Mouse (Mus musculus) heart, embryonic 11.5 days (tissue): ENCODE measurements at regions not wholly inside any gene's neighbourhood (a gene's known extent, or its start where the extent isn't known, plus 50 kb on each side); places are given as distances from the start of the nearest gene placed in this dataset.

Experiments
- ATAC-seq: fragments of 200-750 bp; cut with Nextera tagmentation; replicated peaks from 2 replicates; pipeline ENCODE4 v1.8.0; 2017; ENCODE audit warnings: moderate library complexity; ENCODE audit not compliant: insufficient number of reproducible peaks, low FRiP score, low TSS enrichment
- H3K27ac ChIP-seq: fragments of 300-500 bp; sonication (generic); 2 replicates; pipeline ENCODE4 v1.5.1; 2014; ENCODE audit warnings: mild to moderate bottlenecking, low read depth, low read length
- H3K27me3 ChIP-seq: fragments of 300-500 bp; sonication (generic); 2 replicates; pipeline ENCODE4 v1.6.1; 2014; ENCODE audit warnings: mild to moderate bottlenecking, low read length, mixed read lengths; ENCODE audit not compliant: control insufficient read depth, insufficient read depth
- H3K36me3 ChIP-seq: fragments of 300-500 bp; sonication (generic); 2 replicates; pipeline ENCODE4 v1.6.1; 2014; ENCODE audit warnings: mild to moderate bottlenecking, low read length, moderate library complexity, mixed read lengths; ENCODE audit not compliant: control insufficient read depth, insufficient read depth
- H3K4me1 ChIP-seq: fragments of 300-500 bp; sonication (generic); 2 replicates; pipeline ENCODE4 v1.6.1; 2014; ENCODE audit warnings: low read length; ENCODE audit not compliant: control insufficient read depth, insufficient read depth
- H3K4me2 ChIP-seq: fragments of 300-500 bp; sonication (generic); 2 replicates; pipeline ENCODE4 v1.6.1; 2014; ENCODE audit warnings: mild to moderate bottlenecking, moderate library complexity
- H3K4me3 ChIP-seq: fragments of 300-500 bp; sonication (generic); 2 replicates; pipeline ENCODE4 v1.5.1; 2014; ENCODE audit warnings: low read depth, low read length
- H3K9ac ChIP-seq: fragments of 300-500 bp; sonication (generic); 2 replicates; pipeline ENCODE4 v1.6.1; 2014; ENCODE audit warnings: mild to moderate bottlenecking, low read depth, low read length, moderate library complexity
- H3K9me3 ChIP-seq: fragments of 300-500 bp; sonication (generic); replicated peaks from 2 replicates; pipeline ENCODE4 v1.6.1; 2016; ENCODE audit warnings: low read length; ENCODE audit not compliant: control insufficient read depth
- WGBS: fragments of 180-500 bp; shearing (Covaris S2); extraction: QIAGEN DNeasy Blood & Tissue Kit; methylation state at CpG from one replicate; pipeline ENCODE4 v1.1.7; 2014; ENCODE audit not compliant: insufficient replicate concordance; 5-methylcytosine and 5-hydroxymethylcytosine counted together

DNA sequence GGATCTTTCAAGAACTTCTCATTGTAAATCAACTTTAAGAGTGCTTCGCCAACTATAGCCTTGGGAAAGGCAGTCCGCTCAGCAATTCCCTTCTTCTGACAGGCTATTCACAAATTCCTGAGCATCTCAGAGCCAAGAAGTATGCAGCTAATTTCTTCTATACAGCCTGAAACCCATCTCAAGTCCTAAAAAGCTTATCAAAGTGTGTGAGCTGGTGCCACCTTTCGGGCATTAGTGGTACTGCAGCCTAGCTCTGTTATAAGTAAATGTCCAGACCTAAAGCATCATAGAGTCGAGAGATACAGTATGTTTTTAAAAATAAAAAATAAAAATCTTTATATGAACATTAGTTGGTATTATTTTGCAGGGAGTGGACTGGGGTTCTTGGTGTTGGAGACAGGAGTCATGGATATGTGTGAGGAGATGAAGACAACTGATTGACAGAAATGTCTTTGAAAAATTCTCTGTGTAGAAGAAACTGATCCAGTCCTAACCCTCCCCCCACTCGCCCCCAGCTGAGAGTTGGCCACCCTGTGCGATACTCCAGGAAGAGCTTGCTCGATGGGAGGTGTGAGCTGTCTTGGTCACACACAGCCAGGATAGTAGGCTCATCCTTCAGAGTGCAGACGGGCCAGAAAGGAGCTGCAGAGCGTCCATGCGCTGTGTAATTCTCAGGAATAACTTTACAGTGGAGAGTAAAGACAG lies 56.4 kb downstream of the Bod1 start:
- Histone ChIP-seq H3K27ac (no peak overlapping the region), H3K4me1 (no peaks in the 10 kb centered on the region), H3K9ac (no peak overlapping the region), H3K27me3 (no peaks in the 10 kb centered on the region), H3K9me3 (no peaks in the 10 kb centered on the region), H3K4me3 (no peak overlapping the region), H3K4me2 (no peak overlapping the region), H3K36me3 (no peaks in the 10 kb centered on the region)
- 59% methylated on average over 10 of the region's 10 CpGs for WGBS
- no peak for ATAC-seq

- Histone ChIP-seq H3K4me3 (no peak overlapping the region), H3K9ac (no peak overlapping the region), H3K9me3 (no peaks in the 10 kb centered on the region), H3K4me2 (no peak overlapping the region), H3K36me3 (no peaks in the 10 kb centered on the region), H3K27ac (no peak overlapping the region), H3K27me3 (no peaks in the 10 kb centered on the region), H3K4me1 (no peaks in the 10 kb centered on the region)
- ATAC-seq, result no peak
- WGBS, result 71% methylated on average over 7 of the region's 7 CpGs
Measured at GRCm38 (mm10) chr11:31614394-31614713, 57.3 kb downstream of the Bod1 start.

GRCm38 (mm10) chr11:31613688-31614393 lies 57.8 kb downstream of the Bod1 start:
- ATAC-seq, result no peak
- no peak overlapping the region for H3K27ac ChIP-seq
- no peaks in the 10 kb centered on the region for H3K9me3 ChIP-seq
- H3K9ac ChIP-seq, result no peak overlapping the region
- H3K4me2 ChIP-seq, result no peak overlapping the region
- no peak overlapping the region for H3K4me3 ChIP-seq
- no peaks in the 10 kb centered on the region for H3K27me3 ChIP-seq
- no peaks in the 10 kb centered on the region for H3K4me1 ChIP-seq
- H3K36me3 ChIP-seq, result no peaks in the 10 kb centered on the region
- WGBS, result 58% methylated on average over 11 of the region's 11 CpGs

- 79% methylated on average over 4 of the region's 4 CpGs for WGBS
- ATAC-seq, result no peak
- no peak overlapping the region for H3K9ac ChIP-seq
- H3K9me3 ChIP-seq, result no peaks in the 10 kb centered on the region
- no peak overlapping the region for H3K4me3 ChIP-seq
- H3K27me3 ChIP-seq, result no peaks in the 10 kb centered on the region
- H3K4me1 ChIP-seq, result no peaks in the 10 kb centered on the region
- H3K27ac ChIP-seq, result no peak overlapping the region
- no peaks in the 10 kb centered on the region for H3K36me3 ChIP-seq
- no peak overlapping the region for H3K4me2 ChIP-seq
Measured at GRCm38 (mm10) chr11:31608458-31608857, 63.2 kb downstream of the Bod1 start.

GRCm38 (mm10) chr11:31601499-31601898 lies 70.2 kb downstream of the Bod1 start:
- 80% methylated on average over 7 of the region's 7 CpGs for WGBS
- H3K9me3 ChIP-seq, result no peaks in the 10 kb centered on the region
- no peak overlapping the region for H3K9ac ChIP-seq
- no peak overlapping the region for H3K4me3 ChIP-seq
- H3K27ac ChIP-seq, result no peak overlapping the region
- no peaks in the 10 kb centered on the region for H3K4me1 ChIP-seq
- H3K4me2 ChIP-seq, result no peak overlapping the region
- no peaks in the 10 kb centered on the region for H3K27me3 ChIP-seq
- no peak for ATAC-seq
- no peaks in the 10 kb centered on the region for H3K36me3 ChIP-seq

DNA sequence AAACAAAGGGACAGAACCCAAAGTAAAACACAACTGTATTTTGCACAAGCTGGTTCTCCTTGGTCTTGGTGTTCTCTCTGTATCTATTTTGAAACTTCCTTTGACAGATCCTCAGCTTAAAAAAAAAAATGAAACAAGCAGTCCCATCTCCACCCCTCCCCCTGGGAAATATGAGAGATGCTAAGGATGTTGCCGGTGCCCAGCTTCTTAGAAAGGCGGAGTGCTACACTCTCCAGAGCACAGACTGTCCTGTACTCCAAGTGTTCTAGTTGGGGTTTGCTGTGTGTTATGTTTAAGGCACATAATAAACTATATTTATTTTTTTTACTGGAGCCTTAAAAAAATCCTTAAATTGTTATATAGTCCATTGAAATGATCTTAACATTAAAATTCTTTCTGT lies 78.1 kb downstream of the Bod1 start:
- H3K36me3 ChIP-seq, result no peaks in the 10 kb centered on the region
- no peak for ATAC-seq
- no peaks in the 10 kb centered on the region for H3K9me3 ChIP-seq
- H3K4me3 ChIP-seq, result no peak overlapping the region
- no peak overlapping the region for H3K27ac ChIP-seq
- no peak overlapping the region for H3K4me2 ChIP-seq
- 81% methylated on average over 2 of the region's 2 CpGs for WGBS
- H3K9ac ChIP-seq, result no peak overlapping the region
- H3K27me3 ChIP-seq, result no peaks in the 10 kb centered on the region
- no peaks in the 10 kb centered on the region for H3K4me1 ChIP-seq

DNA sequence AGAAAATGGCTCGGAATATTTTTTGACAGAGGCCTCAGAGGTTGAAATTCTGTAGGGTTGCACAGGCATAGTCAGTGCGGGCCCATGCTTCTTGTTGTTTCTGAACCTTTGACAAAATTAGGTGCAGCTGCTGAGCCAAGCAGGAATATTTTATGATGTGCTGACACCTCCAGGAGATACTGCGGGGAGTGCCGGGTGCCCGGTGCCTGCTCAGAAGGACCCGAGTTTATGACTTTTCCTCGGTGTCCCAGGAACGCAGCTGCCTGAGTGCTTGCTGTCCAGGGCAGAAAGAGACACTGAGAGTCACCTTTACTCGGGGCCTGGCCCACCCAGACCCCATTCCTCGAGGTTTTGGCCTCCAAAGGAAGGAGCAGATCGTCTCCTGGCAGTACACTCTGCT lies 79.6 kb downstream of the Bod1 start:
- Histone ChIP-seq H3K9ac (no peak overlapping the region), H3K36me3 (no peaks in the 10 kb centered on the region), H3K27ac (no peak overlapping the region), H3K4me2 (no peak overlapping the region), H3K27me3 (no peaks in the 10 kb centered on the region), H3K9me3 (no peaks in the 10 kb centered on the region), H3K4me1 (no peaks in the 10 kb centered on the region), H3K4me3 (no peak overlapping the region)
- 69% methylated on average over 11 of the region's 11 CpGs for WGBS
- ATAC-seq, result no peak

DNA sequence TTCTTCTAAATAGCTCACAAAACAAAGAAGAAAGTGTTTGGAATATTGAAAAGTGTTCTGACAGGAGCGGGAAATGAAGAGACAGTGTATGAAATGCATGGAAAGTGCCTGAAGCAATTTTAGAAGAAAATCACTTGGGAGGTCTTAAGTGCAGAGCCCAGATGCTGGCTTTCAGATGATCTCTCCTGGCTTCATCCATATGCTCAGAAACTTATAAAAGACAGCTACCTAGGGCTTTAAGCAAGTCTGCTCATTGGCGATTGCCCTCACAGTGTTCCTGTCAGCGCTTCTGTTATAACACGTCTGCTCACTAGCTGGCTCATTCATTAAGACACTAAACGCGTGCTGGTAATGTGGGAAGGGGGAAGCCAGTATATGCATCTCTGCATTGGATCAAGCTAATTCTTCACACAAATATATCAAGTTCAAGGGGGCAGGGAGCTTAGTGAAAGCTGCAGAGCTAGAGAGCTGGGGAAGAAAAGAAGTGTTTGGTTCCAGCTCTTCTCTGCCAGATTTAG lies 80.6 kb downstream of the Bod1 start:
- H3K27me3 ChIP-seq, result no peaks in the 10 kb centered on the region
- WGBS, result 57% methylated on average over 6 of the region's 6 CpGs
- H3K9me3 ChIP-seq, result no peaks in the 10 kb centered on the region
- H3K27ac ChIP-seq, result no peak overlapping the region
- no peaks in the 10 kb centered on the region for H3K36me3 ChIP-seq
- H3K4me2 ChIP-seq, result no peak overlapping the region
- H3K9ac ChIP-seq, result no peak overlapping the region
- no peak overlapping the region for H3K4me3 ChIP-seq
- no peaks in the 10 kb centered on the region for H3K4me1 ChIP-seq
- ATAC-seq, result no peak

- Histone ChIP-seq H3K27ac (no peak overlapping the region), H3K4me3 (no peak overlapping the region), H3K27me3 (no peaks in the 10 kb centered on the region), H3K9ac (no peak overlapping the region), H3K36me3 (no peaks in the 10 kb centered on the region), H3K4me2 (no peak overlapping the region), H3K9me3 (no peaks in the 10 kb centered on the region), H3K4me1 (no peaks in the 10 kb centered on the region)
- no peak for ATAC-seq
- WGBS, result 56% methylated on average over 3 of the region's 3 CpGs
Measured at GRCm38 (mm10) chr11:31574941-31575340, 96.7 kb downstream of the Bod1 start.
